Mouse (Mus musculus) CH12.LX (cell line): ENCODE results near the gene Pde5a. TPM values are rescaled to one million over a fixed set of nuclear protein-coding genes. Genes with fewer than 3 reads are reported as not detected.

Experiments used
- DNase-seq: peaks from one replicate; pipeline ENCODE4 v3.0.0-alpha.2; 2013; ENCODE audit errors: extremely low read depth
- H3K27ac ChIP-seq: 2 replicates; pipeline ENCODE4 v1.5.1; 2012; ENCODE audit warnings: low read depth, mild to moderate bottlenecking, control low read depth, moderate library complexity; ENCODE audit not compliant: insufficient read depth
- H3K27me3 ChIP-seq: replicated peaks from 2 replicates; pipeline ENCODE3; 2012; ENCODE audit warnings: inconsistent platforms
- H3K36me3 ChIP-seq, 2 experiments: replicated peaks in 1 of 2; 2 replicates each; pipeline versions ENCODE3 to v1.6.1; 2012; ENCODE audit warnings: inconsistent platforms in 1 of 2, low read length in 1 of 2, mild to moderate bottlenecking in 1 of 2, mixed read lengths in 1 of 2, moderate library complexity in 1 of 2; ENCODE audit not compliant: control insufficient read depth in 1 of 2, insufficient read depth in 1 of 2
- H3K4me1 ChIP-seq, 2 experiments: 2 replicates each; pipeline ENCODE4 v1.6.1; 2012; ENCODE audit warnings: inconsistent platforms in 1 of 2, moderate library complexity in 1 of 2; ENCODE audit not compliant: insufficient read depth in 2 of 2, control insufficient read depth in 1 of 2
- H3K4me2 ChIP-seq: 2 replicates; pipeline ENCODE4 v1.6.1; 2012; ENCODE audit warnings: low read depth, mild to moderate bottlenecking, control low read depth; ENCODE audit not compliant: poor library complexity, insufficient read depth, severe bottlenecking
- H3K4me3 ChIP-seq, 3 experiments: fragments of 150-350 bp in 1 of 3; sonication (generic) in 1 of 3; replicated peaks in 1 of 3; 2 replicates each; pipeline versions ENCODE3 to v1.5.1; 2011 to 2012; ENCODE audit warnings: low read depth in 2 of 3, low read length in 2 of 3, mild to moderate bottlenecking in 2 of 3, moderate library complexity in 2 of 3, control low read depth in 1 of 3, improper control_type of control experiment in 1 of 3, inconsistent platforms in 1 of 3, mixed read lengths in 1 of 3; ENCODE audit not compliant: poor library complexity in 1 of 3
- H3K79me2 ChIP-seq: replicated peaks from 2 replicates; pipeline ENCODE4 v1.6.1; 2012; ENCODE audit warnings: mild to moderate bottlenecking, moderate library complexity; ENCODE audit not compliant: control insufficient read depth, poor library complexity, insufficient read depth, severe bottlenecking; ENCODE audit errors: extremely low read depth
- H3K9ac ChIP-seq: 2 replicates; pipeline ENCODE4 v1.6.1; 2012; ENCODE audit warnings: low read depth, mild to moderate bottlenecking, control low read depth, moderate library complexity; ENCODE audit not compliant: insufficient read depth
- H3K9me3 ChIP-seq: replicated peaks from 2 replicates; pipeline ENCODE3; 2012; ENCODE audit warnings: low read length, inconsistent platforms, mixed read lengths
- CHD1 ChIP-seq: IDR thresholded peaks from 2 replicates; pipeline ENCODE4 v1.6.1; 2012; ENCODE audit warnings: low read depth, low read length, improper control_type of control experiment, inconsistent platforms
- CHD2 ChIP-seq: IDR thresholded peaks from 2 replicates; pipeline ENCODE4 v1.6.1; 2011; ENCODE audit warnings: low read length, improper control_type of control experiment
- CTCF ChIP-seq, 2 experiments: IDR thresholded peaks in 1 of 2; conservative IDR thresholded peaks in 1 of 2; 2 replicates each; pipeline ENCODE4 v1.5.1; 2011 to 2012; ENCODE audit warnings: low read depth in 2 of 2, low read length in 2 of 2, improper control_type of control experiment in 1 of 2, inconsistent platforms in 1 of 2, mild to moderate bottlenecking in 1 of 2, moderate library complexity in 1 of 2
- ELF1 ChIP-seq: IDR thresholded peaks from 2 replicates; pipeline ENCODE4 v1.6.1; 2014; ENCODE audit warnings: low read depth, mild to moderate bottlenecking, inconsistent platforms, low read length, improper control_type of control experiment
- EP300 ChIP-seq: IDR thresholded peaks from 2 replicates; pipeline ENCODE4 v1.6.1; 2011; ENCODE audit warnings: low read length, improper control_type of control experiment
- HCFC1 ChIP-seq: IDR thresholded peaks from 2 replicates; pipeline ENCODE4 v1.6.1; 2012; ENCODE audit warnings: low read depth, mild to moderate bottlenecking, inconsistent platforms, low read length, improper control_type of control experiment
- IRF4 ChIP-seq: IDR thresholded peaks from 2 replicates; pipeline ENCODE4 v1.6.1; 2014; ENCODE audit warnings: low read depth, mild to moderate bottlenecking, inconsistent platforms, low read length, improper control_type of control experiment
- JUN ChIP-seq: IDR thresholded peaks from 2 replicates; pipeline ENCODE4 v1.6.1; 2011; ENCODE audit warnings: low read depth, mild to moderate bottlenecking, low read length, improper control_type of control experiment, moderate library complexity; ENCODE audit not compliant: insufficient read depth
- KAT2A ChIP-seq: IDR thresholded peaks from 2 replicates; pipeline ENCODE4 v1.6.1; 2012; ENCODE audit warnings: low read length, improper control_type of control experiment, inconsistent platforms; ENCODE audit not compliant: insufficient replicate concordance
- MAFK ChIP-seq: IDR thresholded peaks from 2 replicates; pipeline ENCODE4 v1.6.1; 2011; ENCODE audit warnings: low read length, improper control_type of control experiment; ENCODE audit not compliant: insufficient replicate concordance
- MEF2A ChIP-seq: IDR thresholded peaks from 2 replicates; pipeline ENCODE4 v1.6.1; 2014; ENCODE audit warnings: low read depth, mild to moderate bottlenecking, inconsistent platforms, low read length, improper control_type of control experiment, borderline replicate concordance
- MYC ChIP-seq: IDR thresholded peaks from 2 replicates; pipeline ENCODE4 v1.6.1; 2011; ENCODE audit warnings: low read depth, mild to moderate bottlenecking, improper control_type of control experiment, low read length
- NRF1 ChIP-seq: IDR thresholded peaks from 2 replicates; pipeline ENCODE4 v1.6.1; 2014; ENCODE audit warnings: low read depth, mild to moderate bottlenecking, inconsistent platforms, low read length, improper control_type of control experiment, moderate library complexity
- RAD21 ChIP-seq: IDR thresholded peaks from 2 replicates; pipeline ENCODE4 v1.6.1; 2011; ENCODE audit warnings: low read depth, mild to moderate bottlenecking, low read length, improper control_type of control experiment, moderate library complexity
- RCOR1 ChIP-seq: conservative IDR thresholded peaks from 2 replicates; pipeline ENCODE4 v1.6.1; 2012; ENCODE audit warnings: low read depth, mild to moderate bottlenecking, inconsistent platforms, low read length, improper control_type of control experiment
- SIN3A ChIP-seq: IDR thresholded peaks from 2 replicates; pipeline ENCODE4 v1.6.1; 2012; ENCODE audit warnings: low read length, improper control_type of control experiment, inconsistent platforms
- SMC3 ChIP-seq: IDR thresholded peaks from 2 replicates; pipeline ENCODE4 v1.6.1; 2011; ENCODE audit warnings: low read depth, low read length, improper control_type of control experiment
- TCF12 ChIP-seq: IDR thresholded peaks from 2 replicates; pipeline ENCODE4 v1.6.1; 2014; ENCODE audit warnings: low read depth, mild to moderate bottlenecking, inconsistent platforms, low read length, improper control_type of control experiment
- USF1 ChIP-seq: IDR thresholded peaks from 2 replicates; pipeline ENCODE4 v1.6.1; 2014; ENCODE audit warnings: low read depth, mild to moderate bottlenecking, inconsistent platforms, low read length, improper control_type of control experiment
- ZC3H11A ChIP-seq: IDR thresholded peaks from 2 replicates; pipeline ENCODE4 v1.6.1; 2012; ENCODE audit warnings: low read depth, mild to moderate bottlenecking, inconsistent platforms, low read length, improper control_type of control experiment
- ZNF384 ChIP-seq: IDR thresholded peaks from 2 replicates; pipeline ENCODE4 v1.6.1; 2012; ENCODE audit warnings: low read depth, low read length, improper control_type of control experiment, inconsistent platforms
- dilution Hi-C: fragments of 300-500 bp; cut with MboI; formaldehyde crosslinking; loops from 2 replicates; pipeline ENCODE4 v1.14.3; 2020; ENCODE audit warnings: low sequenced_read_pairs; ENCODE audit not compliant: extremely low pct_unique_long_range_greater_than_20kb, extremely low pct_ligation_motif_present
- in situ Hi-C: fragments of 300-500 bp; cut with MboI; formaldehyde crosslinking; loops from 3 replicates; pipeline ENCODE4 v1.14.3; 2019; ENCODE audit warnings: low sequenced_read_pairs, low pct_ligation_motif_present, low pct_unique_long_range_greater_than_20kb, mixed read lengths
- polyA plus RNA-seq: library from polyadenylated mRNA; unstranded; fragments of >175 nt; gene quantifications from 2 replicates; pipeline ENCODE4 v1.2.1, GENCODE M21; 2012; ENCODE audit warnings: low read depth; ENCODE audit not compliant: insufficient read length
- total RNA-seq, 2 experiments: library from RNA; depleted of rRNA; stranded (reverse); fragments of 300-350 nt in 1 of 2; fragments of >200 nt in 1 of 2; gene quantifications; 2 replicates each; pipeline ENCODE4 v1.2.3; 2012 to 2014

The Pde5a gene
- total and polyA plus RNA-seq, 3 experiments, result 0.60 to 1.1 (median 1.0) TPM

GRCm38 (mm10) chr3:122859829-122860228 is 131.1 kb downstream of the Pde5a start:
- Histone ChIP-seq H3K4me2 (no peak overlapping the region), H3K79me2 (no peaks in the 10 kb centered on the region), H3K4me1 (no peaks in the 10 kb centered on the region), H3K27ac (no peak overlapping the region), H3K9ac (no peak overlapping the region), H3K36me3 (no peaks in the 10 kb centered on the region), H3K4me3 (no peak overlapping the region), H3K9me3 (no peaks in the 10 kb centered on the region), H3K27me3 (no peaks in the 10 kb centered on the region)
- TF ChIP-seq SMC3 (peak; percentile 53), IRF4 (no peak), CTCF (conservative IDR thresholded peaks at IDR 0.05 in 1 of 2, IDR thresholded peaks at IDR 0.05 in 1 of 2; ENCODE audit: low read depth in 2 of 2, low read length in 2 of 2) (peak in 1 of 2 experiments; percentile 56; a peak in 2 of 4 replicates), RAD21 (peak; percentile 56), ZC3H11A (no peak)
- in situ Hi-C loops, result no loop called here
- dilution Hi-C loops, result no loop called here
- DNase-seq, result no peak

GRCm38 (mm10) chr3:122860573-122861498 is 132.1 kb downstream of the Pde5a start:
- Histone ChIP-seq H3K9me3 (no peaks in the 10 kb centered on the region), H3K4me3 (no peak overlapping the region), H3K36me3 (no peaks in the 10 kb centered on the region), H3K79me2 (no peaks in the 10 kb centered on the region), H3K4me2 (no peak overlapping the region), H3K4me1 (no peaks in the 10 kb centered on the region), H3K27ac (no peak overlapping the region), H3K9ac (no peak overlapping the region), H3K27me3 (no peaks in the 10 kb centered on the region)
- in situ Hi-C loops, result no loop called here
- no peak for DNase-seq
- dilution Hi-C loops, result no loop called here
- no peak for TF ChIP-seq MEF2A
- TF ChIP-seq CHD2, result no peak
- no peak for TF ChIP-seq ZNF384
- TF ChIP-seq IRF4, result no peak
- TF ChIP-seq NRF1, result no peak
- no peak for TF ChIP-seq SIN3A
- TF ChIP-seq RAD21, result no peak
- no peak for TF ChIP-seq SMC3
- TF ChIP-seq TCF12, result no peak
- TF ChIP-seq CHD1, result no peak
- TF ChIP-seq HCFC1, result no peak
- no peak for TF ChIP-seq USF1
- no peak for TF ChIP-seq RCOR1
- no peak for TF ChIP-seq ZC3H11A
- no peak for TF ChIP-seq EP300
- TF ChIP-seq JUN, result no peak
- TF ChIP-seq KAT2A, result no peak
- TF ChIP-seq MAFK, result no peak
- no peak for TF ChIP-seq MYC
- TF ChIP-seq ELF1, result no peak
